Mouse (Mus musculus): Measurements from ENCODE around the gene Serpinh1.
A peak's percentile ranks its signal among the peaks of the same experiment; 100 is the strongest.

Serpinh1 gene

GRCm38 (mm10) chr7:99326128-99326527 lies 26.9 kb downstream of the Serpinh1 start:
- DNase-seq (ENCODE audit: low spot score): no peak

GRCm38 (mm10) chr7:99324810-99325209 lies 28.2 kb downstream of the Serpinh1 start:
- no peak for DNase-seq (ENCODE audit: low spot score)

GRCm38 (mm10) chr7:99323321-99323700 lies 29.7 kb downstream of the Serpinh1 start:
- no peak for DNase-seq (ENCODE audit: low spot score)

GRCm38 (mm10) chr7:99322691-99323320 lies 30.2 kb downstream of the Serpinh1 start:
- DNase-seq (ENCODE audit: low spot score): no peak

- no peak for DNase-seq (ENCODE audit: low spot score)
Observed at GRCm38 (mm10) chr7:99320524-99320923, 32.5 kb downstream of the Serpinh1 start.

GRCm38 (mm10) chr7:99317475-99317874 lies 35.6 kb downstream of the Serpinh1 start:
- no peak for DNase-seq (ENCODE audit: low spot score)

GRCm38 (mm10) chr7:99316207-99316606 lies 36.8 kb downstream of the Serpinh1 start:
- DNase-seq (ENCODE audit: low spot score): no peak

- peak; percentile 62 for DNase-seq (ENCODE audit: low spot score)
Observed at GRCm38 (mm10) chr7:99314565-99314964, 38.5 kb downstream of the Serpinh1 start.

GRCm38 (mm10) chr7:99313253-99313652 lies 39.8 kb downstream of the Serpinh1 start:
- DNase-seq (ENCODE audit: low spot score): peak; percentile 57

- no peak for DNase-seq (ENCODE audit: low spot score)
Observed at GRCm38 (mm10) chr7:99312671-99313143, 40.3 kb downstream of the Serpinh1 start.

GRCm38 (mm10) chr7:99312058-99312457 lies 41.0 kb downstream of the Serpinh1 start:
- DNase-seq (ENCODE audit: low spot score): no peak

- peak; percentile 54 for DNase-seq (ENCODE audit: low spot score)
Observed at GRCm38 (mm10) chr7:99311433-99311832, 41.6 kb downstream of the Serpinh1 start.

GRCm38 (mm10) chr7:99306640-99307039 lies 46.4 kb downstream of the Serpinh1 start:
- peak; percentile 52 for DNase-seq (ENCODE audit: low spot score)

- no peak for DNase-seq (ENCODE audit: low spot score)
Observed at GRCm38 (mm10) chr7:99305688-99306087, 47.4 kb downstream of the Serpinh1 start.

GRCm38 (mm10) chr7:99304949-99305372 lies 48.1 kb downstream of the Serpinh1 start:
- peak; percentile 95 for DNase-seq (ENCODE audit: low spot score)

GRCm38 (mm10) chr7:99304029-99304428 lies 49.0 kb downstream of the Serpinh1 start:
- DNase-seq (ENCODE audit: low spot score): no peak

GRCm38 (mm10) chr7:99300650-99301175 lies 52.3 kb downstream of the Serpinh1 start:
- DNase-seq (ENCODE audit: low spot score): no peak
